Mouse (Mus musculus) heart, embryonic 14.5 days (tissue): ENCODE measurements around the gene Trpm2. TPM values are rescaled to one million over a fixed set of nuclear protein-coding genes. Genes with fewer than 3 reads are reported as not detected.
"Not testable (repeated sequence)": the region's sequence is repeated elsewhere in the genome, so short reads cannot be mapped to it uniquely, and the experiment has no call there.

Experiments used
- ATAC-seq: fragments of 200-750 bp; cut with Nextera tagmentation; 2 replicates; pipeline ENCODE4 v1.8.0; 2017; ENCODE audit warnings: low read depth, moderate TSS enrichment; ENCODE audit not compliant: insufficient number of reproducible peaks, insufficient read depth, low FRiP score
- H3K27ac ChIP-seq, 2 experiments: fragments of 200-500 bp in 1 of 2; fragments of 300-500 bp in 1 of 2; sonication (generic) in 1 of 2; replicated peaks in 1 of 2; 2 replicates each; pipeline ENCODE4 v1.5.1; 2012 to 2014; ENCODE audit warnings: low read depth in 2 of 2, low read length in 2 of 2, control low read depth in 1 of 2, mild to moderate bottlenecking in 1 of 2, mixed read lengths in 1 of 2; ENCODE audit not compliant: control insufficient read depth in 1 of 2, insufficient read depth in 1 of 2
- H3K27me3 ChIP-seq: fragments of 300-500 bp; sonication (generic); 2 replicates; pipeline ENCODE4 v1.6.1; 2014; ENCODE audit warnings: mild to moderate bottlenecking, low read length, control low read depth; ENCODE audit not compliant: control insufficient read depth, insufficient read depth
- H3K36me3 ChIP-seq: fragments of 300-500 bp; sonication (generic); 2 replicates; pipeline ENCODE4 v1.6.1; 2014; ENCODE audit warnings: mild to moderate bottlenecking, control low read depth, low read length, mixed read lengths; ENCODE audit not compliant: control insufficient read depth, insufficient read depth
- H3K4me1 ChIP-seq, 2 experiments: fragments of 200-500 bp in 1 of 2; fragments of 300-500 bp in 1 of 2; sonication (generic) in 1 of 2; 2 replicates each; pipeline ENCODE4 v1.6.1; 2012 to 2014; ENCODE audit warnings: low read length in 2 of 2, control low read depth in 1 of 2, mixed read lengths in 1 of 2; ENCODE audit not compliant: control insufficient read depth in 2 of 2, insufficient read depth in 2 of 2
- H3K4me2 ChIP-seq: fragments of 300-500 bp; sonication (generic); 2 replicates; pipeline ENCODE4 v1.6.1; 2014; ENCODE audit warnings: mild to moderate bottlenecking, low read length
- H3K4me3 ChIP-seq, 2 experiments: fragments of 200-500 bp in 1 of 2; fragments of 300-500 bp in 1 of 2; sonication (generic) in 1 of 2; 2 replicates each; pipeline ENCODE4 v1.5.1; 2012 to 2014; ENCODE audit warnings: low read length in 2 of 2, mild to moderate bottlenecking in 2 of 2, control low read depth in 1 of 2, low read depth in 1 of 2, moderate library complexity in 1 of 2; ENCODE audit not compliant: control insufficient read depth in 1 of 2, insufficient read depth in 1 of 2
- H3K9ac ChIP-seq: fragments of 300-500 bp; sonication (generic); 2 replicates; pipeline ENCODE4 v1.6.1; 2014; ENCODE audit warnings: mild to moderate bottlenecking, low read length
- H3K9me3 ChIP-seq: fragments of 300-500 bp; sonication (generic); 2 replicates; pipeline ENCODE4 v1.6.1; 2016; ENCODE audit warnings: low read length, control low read depth; ENCODE audit not compliant: control insufficient read depth
- WGBS: fragments of 180-500 bp; shearing (Covaris S2); extraction: QIAGEN DNeasy Blood & Tissue Kit; methylation state at CpG from one replicate; pipeline ENCODE4 v1.1.7; 2014; 5-methylcytosine and 5-hydroxymethylcytosine counted together
- polyA plus RNA-seq: library from polyadenylated mRNA; unstranded; fragments of >200 nt; fragmentation: Nextera tagmentation; extraction: Ambion mirVana; gene quantifications from 2 replicates; pipeline ENCODE4 v1.2.1, GENCODE M21; 2014

The Trpm2 gene
- polyA plus RNA-seq, 1 experiment from 2014 or later = 0.51 TPM

DNA sequence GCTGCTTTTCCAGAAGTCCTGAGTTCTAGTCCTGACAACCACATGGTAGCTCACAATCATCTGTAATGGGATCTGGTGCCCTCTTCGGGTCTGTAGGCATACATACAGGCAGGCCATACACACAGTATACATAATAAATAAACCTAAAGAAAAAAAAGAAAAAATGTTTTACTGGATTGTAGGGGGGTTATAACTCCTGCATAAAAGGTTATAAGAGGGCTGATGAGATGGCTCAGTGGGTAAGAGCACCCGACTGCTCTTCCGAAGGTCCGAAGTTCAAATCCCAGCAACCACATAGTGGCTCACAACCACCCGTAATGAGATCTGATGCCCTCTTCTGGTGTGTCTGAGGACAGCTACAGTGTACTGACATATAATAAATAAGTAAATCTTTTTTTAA, 40.8 kb upstream of the Trpm2 start:
- not testable (repeated sequence) for H3K9me3 ChIP-seq, H3K4me3 ChIP-seq, H3K27me3 ChIP-seq, H3K27ac ChIP-seq, H3K9ac ChIP-seq, H3K36me3 ChIP-seq, H3K4me2 ChIP-seq, ATAC-seq
- H3K4me1 ChIP-seq = peaks cover 23 to 38% of the 10 kb centered on the region in 2 experiments
- WGBS = 93% methylated on average over 5 of the region's 5 CpGs

DNA sequence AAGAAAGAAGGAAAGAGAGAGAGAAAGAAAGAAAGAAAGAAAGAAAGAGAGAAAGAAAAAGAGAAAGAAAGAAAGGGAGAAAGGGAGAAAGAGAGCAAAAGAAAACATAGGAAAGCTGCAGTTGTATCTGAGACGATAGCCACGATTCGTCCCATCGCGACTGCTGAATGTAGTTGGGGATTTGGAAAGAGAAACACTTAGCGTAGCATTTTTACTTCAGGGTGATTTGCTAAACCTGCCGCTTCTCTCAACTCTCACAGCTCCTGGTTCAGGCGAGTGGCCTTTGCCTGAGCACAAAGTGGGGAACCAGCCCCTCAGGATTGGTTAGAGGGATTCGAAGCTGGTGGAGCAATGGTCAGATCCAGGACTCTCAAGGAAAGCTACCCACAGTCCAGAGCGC, 40.0 kb upstream of the Trpm2 start:
- ATAC-seq = no peak
- peaks cover 3% of the 10 kb centered on the region for H3K36me3 ChIP-seq
- H3K27ac ChIP-seq = no peak overlapping the region
- H3K27me3 ChIP-seq = no peaks in the 10 kb centered on the region
- H3K4me1 ChIP-seq = peaks cover 23 to 40% of the 10 kb centered on the region in 2 experiments
- peak overlapping the region; percentile 65 for H3K9ac ChIP-seq
- H3K4me3 ChIP-seq = peak overlapping the region; percentile 24 to 88; a peak in 3 of 4 replicates
- H3K4me2 ChIP-seq = peak overlapping the region; percentile 96
- 13% methylated on average over 10 of the region's 10 CpGs for WGBS
- no peaks in the 10 kb centered on the region for H3K9me3 ChIP-seq

GRCm38 (mm10) chr10:78009945-78010293, 39.6 kb upstream of the Trpm2 start, which contains the start of gene Pfkl:
Gene Pfkl, minus strand, starts transcription at chr10:78010083.
- no peaks in the 10 kb centered on the region for H3K27me3 ChIP-seq
- H3K4me1 ChIP-seq = peaks cover 23 to 36% of the 10 kb centered on the region in 2 experiments
- peak within 1 kb of the TSS; percentile 72 to 88 for H3K4me3 ChIP-seq
- H3K4me2 ChIP-seq = peak within 1 kb of the TSS; percentile 96
- peak within 1 kb of the TSS; percentile 98 for H3K9ac ChIP-seq
- H3K36me3 ChIP-seq = peaks cover 7% of the 10 kb centered on the region
- under 1% methylated on average over 9 of the region's 9 CpGs for WGBS
- H3K27ac ChIP-seq = peak within 1 kb of the TSS; percentile 98 to 100
- H3K9me3 ChIP-seq = no peaks in the 10 kb centered on the region
- ATAC-seq = no peak

GRCm38 (mm10) chr10:78009184-78009944, 39.0 kb upstream of the Trpm2 start:
- peak overlapping the region; percentile 72 to 88 for H3K4me3 ChIP-seq
- no peaks in the 10 kb centered on the region for H3K9me3 ChIP-seq
- under 1% methylated on average over 58 of the region's 59 CpGs for WGBS
- H3K27me3 ChIP-seq = no peaks in the 10 kb centered on the region
- peak overlapping the region; percentile 98 to 100 for H3K27ac ChIP-seq
- H3K9ac ChIP-seq = peak overlapping the region; percentile 98
- H3K4me2 ChIP-seq = peak overlapping the region; percentile 96
- ATAC-seq = peak; percentile 94
- H3K36me3 ChIP-seq = peaks cover 12% of the 10 kb centered on the region
- H3K4me1 ChIP-seq = peaks cover 23 to 36% of the 10 kb centered on the region in 2 experiments

GRCm38 (mm10) chr10:78008169-78008568, 37.8 kb upstream of the Trpm2 start:
- Histone ChIP-seq H3K4me3 (peak overlapping the region; percentile 72 to 88), H3K4me1 (peaks cover 23 to 36% of the 10 kb centered on the region in 2 experiments), H3K27ac (peak overlapping the region in 1 of 2 experiments; percentile 100; a peak in 1 of 4 replicates), H3K36me3 (peaks cover 22% of the 10 kb centered on the region), H3K4me2 (peak overlapping the region; percentile 96), H3K27me3 (no peaks in the 10 kb centered on the region), H3K9ac (peak overlapping the region; percentile 98), H3K9me3 (no peaks in the 10 kb centered on the region)
- no peak for ATAC-seq
- WGBS = 67% methylated on average over 3 of the region's 3 CpGs

DNA sequence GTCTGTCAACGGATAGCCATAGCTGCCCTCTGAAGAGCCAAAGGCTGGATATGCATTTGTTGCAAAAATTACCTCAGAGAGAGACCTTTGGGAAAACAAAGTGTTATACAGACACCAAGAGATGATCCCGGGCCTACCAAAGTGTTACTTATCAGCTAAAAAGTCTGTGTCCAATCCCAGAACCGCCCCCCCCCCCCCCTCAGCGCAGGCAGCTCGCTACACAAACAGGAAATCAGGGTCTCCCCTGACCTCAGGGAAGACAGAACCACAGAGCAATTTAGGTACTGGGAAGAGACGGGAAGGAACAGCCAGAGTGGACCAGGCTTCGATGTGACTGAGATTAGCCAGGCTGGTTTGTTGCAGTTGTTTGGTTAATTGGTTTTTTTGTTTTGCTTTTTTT, 36.8 kb upstream of the Trpm2 start:
- H3K4me2 ChIP-seq = peak overlapping the region; percentile 96
- peak overlapping the region; percentile 14; the same call in 1 of the 2 replicates for H3K9ac ChIP-seq
- WGBS = 37% methylated on average over 7 of the region's 7 CpGs
- no peak for ATAC-seq
- peaks cover 23 to 36% of the 10 kb centered on the region in 2 experiments for H3K4me1 ChIP-seq
- peak overlapping the region in 1 of 2 experiments; percentile 88; a peak in 1 of 4 replicates for H3K4me3 ChIP-seq
- peak overlapping the region; percentile 4 to 100; a peak in 1 of 4 replicates for H3K27ac ChIP-seq
- H3K36me3 ChIP-seq = peaks cover 31% of the 10 kb centered on the region
- H3K9me3 ChIP-seq = no peaks in the 10 kb centered on the region
- no peaks in the 10 kb centered on the region for H3K27me3 ChIP-seq

DNA sequence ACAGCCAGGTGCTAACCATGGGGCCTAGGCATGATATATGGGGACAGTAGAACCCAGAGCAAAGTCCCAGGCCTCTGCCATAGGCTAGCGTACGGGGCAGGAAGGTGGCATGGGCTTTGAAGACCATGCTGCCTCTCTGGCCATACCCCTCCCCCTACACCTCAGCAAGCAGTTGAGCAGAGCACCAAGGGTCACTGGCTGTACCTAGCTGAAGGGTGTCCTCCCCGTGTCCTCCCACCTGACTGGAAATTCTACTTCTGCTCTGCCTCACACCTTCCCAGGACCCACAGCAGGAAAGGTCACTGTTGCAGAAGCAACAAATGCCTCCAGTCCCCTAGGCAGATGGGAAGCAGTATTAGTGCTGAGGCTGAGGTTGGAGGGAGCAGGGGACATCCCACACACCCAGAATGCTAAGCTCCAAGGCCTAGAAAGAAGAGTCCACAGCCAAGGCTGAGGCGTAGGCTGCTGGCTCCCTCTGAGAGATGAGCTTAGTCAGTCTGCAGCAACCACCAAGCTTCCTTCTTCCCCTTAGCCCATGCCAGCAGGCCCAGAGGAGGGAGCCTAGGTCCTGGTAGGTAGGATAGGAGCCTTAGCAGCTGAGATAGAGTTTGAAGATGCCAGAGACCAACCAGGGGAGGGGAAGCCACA, 35.6 kb upstream of the Trpm2 start:
- Histone ChIP-seq H3K4me2 (no peak overlapping the region), H3K4me3 (no peak overlapping the region), H3K4me1 (peaks cover 23 to 36% of the 10 kb centered on the region in 2 experiments), H3K27ac (no peak overlapping the region), H3K9me3 (no peaks in the 10 kb centered on the region), H3K27me3 (no peaks in the 10 kb centered on the region), H3K9ac (0 out of 2 replicates have a peak overlapping the region, but pooled peaks have one; percentile 14), H3K36me3 (peaks cover 44% of the 10 kb centered on the region)
- WGBS = 86% methylated on average over 4 of the region's 4 CpGs
- ATAC-seq = no peak
